Mouse (Mus musculus): Measurements from ENCODE around the gene Eri3.

Gene Eri3

GRCm38 (mm10) chr4:117656961-117657360 is 106.8 kb downstream of the Eri3 start:
- DNase-seq (ENCODE audit: low read depth in 2 of 2, low spot score in 2 of 2) = no peak

GRCm38 (mm10) chr4:117657646-117658045 is 107.5 kb downstream of the Eri3 start:
- no peak for DNase-seq (ENCODE audit: low read depth in 2 of 2, low spot score in 2 of 2)

- DNase-seq (ENCODE audit: low read depth in 2 of 2, low spot score in 2 of 2) = no peak
Measured at GRCm38 (mm10) chr4:117658582-117659444, 108.6 kb downstream of the Eri3 start.

DNA sequence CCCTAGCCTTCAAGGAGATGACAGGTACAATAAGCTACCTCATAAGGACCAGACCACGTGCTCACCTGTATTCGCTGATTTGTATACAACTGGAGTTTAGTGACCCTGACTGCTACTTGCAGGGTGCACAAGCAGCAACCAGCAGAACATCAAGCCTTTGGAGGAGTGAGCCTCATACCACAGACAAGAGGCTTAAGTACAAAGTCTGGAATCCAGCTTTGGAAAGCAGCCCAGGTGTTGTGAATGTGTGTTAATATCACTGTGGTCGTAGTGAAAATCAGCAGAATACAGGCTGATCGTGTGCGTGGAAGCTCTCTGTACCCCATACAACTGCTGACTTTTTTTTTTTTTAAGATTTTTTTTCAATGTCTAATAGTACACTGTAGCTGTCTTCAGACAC is 109.8 kb downstream of the Eri3 start:
- DNase-seq (ENCODE audit: low read depth in 2 of 2, low spot score in 2 of 2) = no peak

GRCm38 (mm10) chr4:117664411-117665137 is 114.4 kb downstream of the Eri3 start:
- no peak for DNase-seq (ENCODE audit: low read depth in 2 of 2, low spot score in 2 of 2)

DNA sequence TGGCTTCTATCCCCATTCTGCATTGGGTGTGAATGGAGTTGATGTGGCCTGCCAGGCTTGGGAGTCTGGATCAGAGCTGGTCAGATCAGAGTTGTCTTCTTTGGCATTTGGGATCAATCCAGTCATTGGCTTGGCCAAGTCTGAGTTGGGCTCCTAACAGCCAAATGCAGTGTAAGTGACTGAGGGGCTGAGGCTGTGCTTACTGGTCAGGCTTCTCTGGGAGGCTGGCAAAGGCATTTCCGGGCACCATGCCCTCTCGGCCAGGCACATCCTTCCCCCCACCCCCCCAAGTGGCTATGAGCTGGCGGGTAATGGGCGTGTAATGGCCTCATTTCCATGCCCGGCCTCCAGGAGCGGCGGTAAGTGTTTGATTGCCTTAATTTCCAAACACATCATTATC is 115.4 kb downstream of the Eri3 start:
- DNase-seq (ENCODE audit: low read depth in 2 of 2, low spot score in 2 of 2) = no peak

DNA sequence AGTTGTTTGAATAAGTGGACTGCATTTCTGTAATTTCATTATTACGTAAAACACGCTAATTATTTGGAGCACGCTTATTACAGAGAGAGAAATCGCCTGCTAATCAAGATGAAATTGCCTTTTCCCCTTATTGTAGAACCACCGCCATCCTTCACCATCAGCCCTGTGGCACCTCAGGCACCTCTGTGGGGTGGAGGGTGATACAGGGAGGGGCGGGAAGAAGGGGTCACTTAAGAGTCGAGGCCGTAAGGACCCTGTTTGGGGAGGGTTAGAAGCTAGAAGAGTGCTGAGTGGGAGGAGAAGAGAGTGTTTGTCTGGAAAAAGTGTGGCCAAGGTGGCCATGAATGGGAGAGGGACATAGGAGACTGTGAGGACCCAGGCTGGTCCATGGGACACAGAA is 115.9 kb downstream of the Eri3 start:
- DNase-seq (ENCODE audit: low read depth in 2 of 2, low spot score in 2 of 2) = no peak

DNA sequence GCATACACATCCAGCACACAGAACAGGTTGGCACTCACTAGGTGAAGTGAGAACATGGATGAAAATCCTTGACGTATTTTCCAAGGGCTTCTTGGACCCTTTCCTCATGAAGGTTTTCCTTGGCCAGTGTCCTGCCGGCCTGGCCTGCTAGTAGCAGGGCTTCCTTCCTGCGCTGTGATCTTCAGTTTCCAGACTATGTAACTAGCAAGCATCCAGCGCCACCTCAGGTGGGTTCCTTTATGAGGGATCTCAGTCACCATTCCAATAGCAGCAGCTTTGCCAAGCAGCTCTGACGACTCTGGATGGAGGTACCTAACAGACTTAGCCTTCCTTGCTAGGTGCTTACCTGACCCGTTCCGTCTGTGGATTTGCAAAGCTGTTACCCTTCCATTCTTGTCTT is 119.7 kb downstream of the Eri3 start:
- no peak for DNase-seq (ENCODE audit: low read depth in 2 of 2, low spot score in 2 of 2)

DNA sequence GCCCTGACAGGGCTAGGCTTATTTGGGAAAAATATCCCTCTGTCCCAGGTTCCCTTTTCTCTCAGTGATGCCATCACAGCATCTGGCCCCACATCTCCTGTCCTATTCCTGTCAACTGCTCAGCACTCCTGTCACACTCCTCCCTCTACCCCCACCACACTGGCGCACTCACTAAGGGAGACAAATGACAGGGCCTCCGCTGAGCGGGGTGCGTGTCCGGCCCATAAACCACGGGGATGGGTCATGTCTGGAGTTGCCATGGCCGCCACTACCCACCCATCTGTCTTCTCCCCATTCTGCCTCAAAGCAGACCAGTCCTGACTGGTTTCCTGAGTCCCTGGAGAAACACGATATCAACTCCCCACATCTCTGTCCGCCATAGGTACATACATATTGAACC is 121.9 kb downstream of the Eri3 start:
- no peak for DNase-seq (ENCODE audit: low read depth in 2 of 2, low spot score in 2 of 2)

DNA sequence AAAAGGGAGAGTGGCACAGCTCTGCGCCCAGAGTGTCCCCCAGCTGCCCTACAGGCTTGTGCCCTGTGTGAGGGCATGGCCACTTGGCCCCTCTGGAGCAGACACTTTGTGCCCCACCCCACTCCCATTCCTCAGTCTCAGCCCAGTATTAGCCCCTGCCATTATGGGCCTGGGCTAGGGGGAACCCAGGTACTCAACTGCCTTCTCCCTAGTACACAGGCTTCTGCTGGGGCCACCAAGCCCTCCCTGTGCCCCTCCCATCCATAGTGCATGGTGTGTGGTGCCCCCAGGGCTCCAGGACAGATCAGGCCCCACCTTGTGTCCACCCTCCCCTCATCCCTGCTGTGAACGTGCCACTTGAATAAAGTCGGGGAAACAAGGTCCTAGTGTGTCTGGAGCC is 123.7 kb downstream of the Eri3 start:
- no peak for DNase-seq (ENCODE audit: low read depth in 2 of 2, low spot score in 2 of 2)

GRCm38 (mm10) chr4:117676903-117677302 is 126.7 kb downstream of the Eri3 start:
- peak; percentile 38 to 65 for DNase-seq (ENCODE audit: low read depth in 2 of 2, low spot score in 2 of 2)

DNA sequence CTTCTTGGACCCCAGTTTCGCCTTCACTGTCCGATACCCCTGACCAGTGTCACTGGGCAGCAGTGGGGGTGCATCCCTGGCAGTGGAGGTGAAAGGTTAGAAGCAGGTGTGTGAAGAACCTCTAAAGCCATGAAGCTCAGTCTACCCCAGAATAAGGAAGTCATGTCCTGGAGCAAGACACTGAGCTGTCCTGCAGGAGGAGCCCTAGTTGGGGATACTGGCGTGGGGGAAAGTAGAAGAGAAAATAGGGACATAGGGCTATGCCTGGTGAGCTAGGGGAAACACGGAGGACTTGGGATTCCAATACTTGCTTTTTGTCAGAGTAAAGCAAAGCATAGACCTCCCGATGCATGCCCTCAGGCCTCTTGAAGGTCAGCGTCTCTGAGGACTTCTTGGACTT is 130.8 kb downstream of the Eri3 start:
- DNase-seq (ENCODE audit: low read depth in 2 of 2, low spot score in 2 of 2) = no peak

- peak; percentile 74 for DNase-seq (ENCODE audit: low read depth in 2 of 2, low spot score in 2 of 2)
Measured at GRCm38 (mm10) chr4:117681931-117682461, 131.8 kb downstream of the Eri3 start, which contains the start of gene Dmap1. TSS of gene Dmap1 (minus strand) at chr4:117682273.

GRCm38 (mm10) chr4:117682463-117682862 is 132.3 kb downstream of the Eri3 start:
- no peak for DNase-seq (ENCODE audit: low read depth in 2 of 2, low spot score in 2 of 2)

GRCm38 (mm10) chr4:117683048-117683768 is 133.0 kb downstream of the Eri3 start:
- DNase-seq (ENCODE audit: low read depth in 2 of 2, low spot score in 2 of 2) = no peak

- DNase-seq (ENCODE audit: low read depth in 2 of 2, low spot score in 2 of 2) = no peak
Measured at GRCm38 (mm10) chr4:117686354-117686753, 136.2 kb downstream of the Eri3 start.

DNA sequence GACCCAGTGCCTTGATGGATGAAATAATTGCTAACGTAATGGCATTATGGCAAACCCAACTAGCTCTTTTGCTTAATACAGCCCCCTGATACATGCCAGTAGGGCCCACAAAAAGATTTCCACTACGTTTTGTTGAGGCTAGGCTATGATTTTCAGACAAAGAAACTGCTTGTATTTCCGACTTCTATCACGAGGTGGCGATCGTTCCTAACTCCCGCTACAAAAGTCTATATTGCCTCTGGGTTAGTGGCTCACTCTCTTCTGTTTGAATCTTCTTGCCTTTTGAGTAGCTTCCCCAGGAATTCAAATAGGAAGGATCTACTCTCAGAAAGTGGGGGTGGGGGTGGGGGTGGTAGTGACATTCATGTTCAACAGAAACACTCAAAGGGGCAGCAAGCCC is 155.2 kb downstream of the Eri3 start:
- peak in 1 of 2 experiments; percentile 20 for DNase-seq (ENCODE audit: low read depth in 2 of 2, low spot score in 2 of 2)

DNA sequence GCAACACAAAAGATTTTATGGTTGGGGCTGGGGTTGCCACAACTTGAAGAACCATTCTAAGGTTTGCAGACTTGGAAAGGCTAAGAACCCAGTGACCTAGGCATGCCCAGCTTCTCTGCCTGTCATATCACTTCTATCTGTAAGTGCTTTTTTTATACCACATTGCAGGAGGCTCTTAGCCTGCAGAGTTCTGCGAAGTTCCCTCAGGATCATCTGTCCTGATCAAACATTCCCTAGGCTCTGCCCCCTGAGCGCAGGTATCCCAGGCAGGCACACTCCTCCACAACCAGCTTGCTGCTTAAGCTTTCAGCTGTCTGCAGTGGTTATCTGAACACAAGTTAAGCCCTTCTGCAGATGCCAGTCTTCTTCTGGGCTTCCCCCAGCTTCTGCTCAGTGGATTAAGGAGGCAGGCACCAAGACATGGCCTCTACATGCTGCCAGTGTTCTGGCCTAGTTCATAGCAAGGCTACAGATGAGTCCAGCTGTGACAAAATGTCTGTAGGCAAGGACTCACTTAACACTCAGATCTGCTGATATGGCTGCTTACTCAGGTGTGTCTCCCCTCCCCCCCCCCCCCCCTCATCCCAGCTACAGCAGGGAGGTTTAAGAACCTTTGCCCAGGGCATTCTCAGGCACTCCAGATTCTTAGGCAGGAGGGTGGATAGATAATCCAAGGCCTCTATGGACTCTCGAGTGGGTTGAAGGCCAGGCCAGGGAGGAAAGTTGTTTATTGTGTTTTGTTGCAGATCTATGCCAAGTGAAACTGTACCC is 158.8 kb downstream of the Eri3 start:
- DNase-seq (ENCODE audit: low read depth in 2 of 2, low spot score in 2 of 2) = no peak

DNA sequence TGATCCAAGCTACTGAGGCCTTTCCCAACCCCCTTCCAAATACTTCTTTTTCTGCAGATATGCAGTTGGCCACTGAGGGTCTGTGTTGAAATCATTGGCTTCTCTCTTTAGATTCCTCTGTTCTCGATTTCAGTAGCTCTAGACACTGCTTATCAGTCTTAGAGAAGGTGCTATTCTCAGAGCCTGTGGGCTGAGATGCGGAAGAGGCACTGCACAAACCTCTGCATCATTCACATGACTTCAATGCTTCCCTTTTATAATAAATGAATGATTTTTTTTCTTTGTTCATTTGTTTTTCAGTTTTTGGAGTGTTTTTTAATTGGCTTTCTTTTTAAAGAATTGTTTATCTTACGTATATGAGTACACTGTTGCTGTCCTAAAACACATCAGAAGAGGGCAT is 162.1 kb downstream of the Eri3 start:
- no peak for DNase-seq (ENCODE audit: low read depth in 2 of 2, low spot score in 2 of 2)

DNA sequence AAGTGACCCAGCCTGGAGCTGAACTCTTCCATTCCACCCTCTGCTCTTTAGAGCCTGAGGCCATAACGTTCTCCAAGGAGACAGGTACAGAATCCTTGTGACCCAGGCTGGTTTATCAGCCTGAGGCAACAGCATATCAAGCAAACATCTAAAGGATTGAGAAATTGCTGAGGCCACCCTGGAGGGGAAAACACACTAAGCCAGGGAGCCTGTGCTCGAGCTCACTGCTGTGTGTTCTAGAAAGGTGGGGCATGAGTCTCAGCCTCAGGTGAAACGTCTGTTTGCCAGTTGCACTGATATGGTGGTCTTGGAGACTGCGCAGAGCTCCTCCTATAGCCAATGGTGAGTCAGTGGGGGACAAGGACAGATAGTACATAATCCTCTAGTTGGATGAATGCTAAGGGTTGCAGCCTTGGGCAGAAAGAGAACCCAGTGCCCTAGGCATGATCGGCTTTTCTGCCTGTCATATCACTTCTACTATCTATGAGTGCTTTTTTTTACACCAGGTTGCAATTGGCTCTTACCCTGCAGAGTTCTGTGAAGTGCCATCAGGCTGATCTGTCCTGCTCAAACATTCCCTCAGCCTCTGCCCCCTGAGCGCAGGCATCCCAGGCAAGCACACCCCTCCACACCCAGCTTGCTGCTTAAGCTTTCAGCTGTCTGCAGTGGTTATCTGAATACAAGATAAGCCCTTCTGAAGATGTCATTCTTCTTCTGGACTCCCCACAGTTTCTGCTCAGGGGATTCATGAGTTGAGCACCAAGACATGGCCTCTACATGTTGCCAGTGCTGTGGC is 163.3 kb downstream of the Eri3 start:
- DNase-seq (ENCODE audit: low read depth in 2 of 2, low spot score in 2 of 2) = no peak
